Mouse (Mus musculus) monocyte, adult 5-6 weeks (primary cell): Measurements from ENCODE around the gene S100a10. TPM values are rescaled to one million over a fixed set of nuclear protein-coding genes. Genes with fewer than 3 reads are reported as not detected.

Experiments
- ATAC-seq: fragments of 153-309, 156-312 bp; replicated peaks from 2 replicates; pipeline ENCODE4 v1.8.0; 2017; ENCODE audit warnings: mild to moderate bottlenecking; ENCODE audit not compliant: low TSS enrichment, insufficient number of reproducible peaks, severe bottlenecking, poor library complexity, low FRiP score
- total RNA-seq: library from RNA; stranded (forward); fragments of 200-1000, 200-491, 200-594 nt; gene quantifications from 3 replicates; pipeline ENCODE4 v1.2.3, GENCODE M21; 2017

The S100a10 gene
- total RNA-seq, result 811 to 1,204 TPM (median 873 TPM) in 3 replicates

DNA sequence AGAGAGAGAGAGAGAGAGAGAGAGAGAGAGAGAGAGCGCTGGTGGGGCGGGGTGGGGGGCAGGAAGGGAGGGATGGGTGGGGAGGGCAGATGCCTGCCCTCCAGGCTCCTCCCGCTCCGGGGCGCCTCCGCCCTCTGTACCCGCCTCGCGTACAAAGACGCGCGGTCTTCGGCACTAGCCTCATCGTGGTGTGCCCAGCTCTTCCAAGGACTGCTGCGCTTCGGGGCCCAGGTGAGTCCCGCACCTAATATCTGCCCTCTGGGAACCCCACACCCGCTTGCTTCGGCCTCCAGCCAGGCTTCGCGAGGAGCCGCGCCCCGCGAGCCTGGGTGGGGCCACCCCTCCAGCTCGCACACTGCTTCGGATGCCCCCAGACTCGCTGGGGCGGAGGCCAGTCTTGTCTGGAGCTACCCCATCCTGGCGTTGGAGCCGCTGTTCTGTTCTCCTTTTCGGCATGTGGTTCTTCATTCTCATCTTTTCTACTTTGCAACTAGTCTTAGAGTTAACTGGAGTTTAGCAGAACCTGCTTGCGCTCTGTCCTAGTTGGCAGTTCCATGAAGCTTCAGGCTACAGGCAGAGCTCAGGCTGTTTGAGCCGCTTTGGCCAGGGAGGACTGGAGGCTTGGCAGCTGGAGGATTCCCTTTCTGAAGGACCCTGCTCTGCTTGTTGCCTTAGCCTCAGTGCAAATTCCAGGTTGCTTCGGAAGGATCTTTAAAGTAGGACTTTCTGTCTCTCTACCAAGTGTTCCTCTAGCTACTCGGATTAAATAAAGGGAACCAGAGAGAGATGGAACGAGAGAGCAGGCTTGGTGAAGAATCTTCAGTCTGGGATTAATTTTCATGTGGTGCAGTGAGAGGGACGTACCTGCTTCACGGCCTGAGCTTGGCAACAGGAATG lies at the start of gene S100a10:
S100a10 (plus strand) TSS at position 100 of the 897 bp plus-strand sequence.
- 0 out of 2 replicates have a peak, but pooled peaks have one; percentile 33 for ATAC-seq

DNA sequence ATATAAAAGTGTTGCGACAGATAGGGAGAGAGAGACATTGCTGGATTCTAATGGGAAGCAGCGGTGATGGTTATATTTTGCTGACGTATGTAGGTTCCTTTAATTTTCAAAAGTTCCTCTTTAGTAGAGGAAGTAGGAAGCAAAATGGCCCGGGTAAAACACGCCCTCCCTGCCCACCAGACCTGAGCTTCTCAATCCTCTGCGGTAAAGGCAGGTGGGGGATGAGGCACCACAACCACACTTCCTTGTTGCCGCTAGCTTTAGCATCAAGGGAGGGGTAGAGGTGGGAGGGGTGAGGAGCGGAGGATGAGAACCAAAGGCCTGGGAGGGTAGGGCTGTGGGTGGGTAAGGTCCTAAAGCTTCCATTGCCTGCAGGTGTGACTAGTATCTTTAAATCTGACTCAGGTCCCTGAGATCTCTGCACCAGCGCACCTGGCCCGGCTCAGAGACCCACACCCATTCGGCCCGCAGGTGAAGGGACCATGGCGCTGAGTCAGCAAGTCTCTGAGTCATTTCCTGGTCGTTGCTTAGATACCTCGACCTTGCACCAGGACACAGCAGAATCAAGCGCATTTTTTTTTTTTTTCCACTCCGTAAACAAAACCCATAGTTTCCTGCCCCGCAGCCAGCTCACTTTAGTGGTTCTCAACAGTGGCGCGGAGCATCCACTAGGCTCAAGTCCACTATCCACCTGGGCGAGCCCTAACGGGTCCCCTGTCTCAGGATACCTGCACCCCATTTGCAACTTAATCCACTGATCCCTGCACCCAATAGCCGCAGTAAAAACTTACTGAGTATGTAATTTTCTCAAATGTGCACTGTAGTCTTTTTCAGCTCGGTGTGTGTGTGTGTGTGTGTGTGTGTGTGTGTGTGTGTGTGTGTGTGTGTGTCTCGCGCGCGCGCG lies 48.7 kb upstream of the S100a10 start:
- ATAC-seq, result peak; percentile 98

DNA sequence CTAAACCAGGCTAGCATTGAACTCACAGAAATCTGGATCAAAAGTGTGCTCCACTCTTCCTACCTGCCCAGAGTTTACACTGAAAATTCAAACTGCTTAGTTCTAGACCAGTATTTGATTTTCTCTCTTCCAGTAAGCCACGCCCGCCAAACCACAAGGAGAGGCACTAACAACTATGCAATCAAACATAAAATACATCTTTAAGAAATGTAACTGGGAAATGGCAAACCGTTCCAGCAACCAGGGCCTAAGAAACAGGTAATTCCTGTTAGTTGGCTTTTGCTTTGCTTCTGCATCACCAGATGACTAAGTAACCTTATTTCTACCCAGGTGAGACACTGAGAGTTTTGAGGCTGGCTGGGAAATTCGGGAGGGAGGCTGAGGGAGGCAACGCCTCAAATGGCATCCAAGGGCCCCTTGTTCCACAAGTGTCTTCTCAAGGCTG lies 48.0 kb upstream of the S100a10 start:
- no peak for ATAC-seq

DNA sequence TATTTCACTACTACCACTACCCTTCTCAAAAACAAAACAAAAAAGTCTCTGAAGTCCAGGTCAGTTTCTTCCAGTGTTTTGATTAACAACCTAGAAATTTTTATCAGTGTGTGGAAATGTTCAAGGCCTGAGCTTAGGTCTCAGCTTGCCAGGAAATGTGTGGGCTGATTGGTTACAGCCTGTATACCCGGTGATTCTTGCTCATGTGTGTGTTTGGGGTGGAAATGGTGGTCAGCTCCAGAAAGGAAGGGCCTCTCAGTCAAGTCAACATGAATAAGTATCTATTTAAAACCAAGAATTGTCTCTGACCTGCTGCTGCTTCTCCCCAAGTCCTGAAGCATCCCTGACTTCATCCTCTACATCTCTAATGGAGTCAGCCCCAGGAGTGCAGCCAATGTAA lies 45.6 kb upstream of the S100a10 start:
- ATAC-seq, result no peak

DNA sequence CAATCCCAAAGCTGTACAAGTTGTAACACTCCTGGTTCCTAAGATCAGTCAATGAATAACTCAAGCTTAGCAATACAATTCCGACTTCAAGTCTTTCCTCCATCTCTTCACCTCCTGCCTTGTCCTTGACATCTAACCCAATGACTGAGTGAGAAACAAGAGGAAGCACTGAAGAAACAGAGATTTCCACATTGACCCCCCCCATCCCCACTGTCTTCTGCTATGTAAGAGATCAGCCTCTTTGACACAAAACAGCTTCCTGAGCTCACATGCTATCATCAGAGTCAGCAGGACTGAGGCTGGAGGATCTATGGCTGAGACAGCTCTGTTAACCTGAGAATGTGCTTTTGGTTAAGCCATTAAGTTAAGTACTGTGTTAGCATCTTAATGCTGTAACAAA lies 43.8 kb upstream of the S100a10 start:
- no peak for ATAC-seq

DNA sequence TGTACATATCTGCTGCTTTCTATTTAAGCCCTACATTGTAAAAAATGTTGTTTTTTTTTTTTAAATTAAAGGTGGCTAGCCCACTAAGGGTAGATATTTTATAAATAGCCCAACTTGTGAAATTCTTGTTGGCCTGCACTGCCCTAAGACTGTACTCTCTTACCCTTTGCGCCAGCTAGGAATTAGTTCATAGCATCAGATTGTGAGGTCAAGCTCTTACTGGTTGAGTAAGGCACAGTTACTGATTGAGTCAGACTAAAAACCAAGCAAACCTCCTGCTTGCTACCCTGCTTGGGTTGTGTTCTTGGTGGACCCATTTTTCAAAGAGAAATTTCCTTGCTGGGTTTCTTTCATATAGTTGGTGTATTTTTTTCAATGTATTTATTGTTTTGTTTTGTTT lies 43.1 kb upstream of the S100a10 start:
- ATAC-seq, result no peak

DNA sequence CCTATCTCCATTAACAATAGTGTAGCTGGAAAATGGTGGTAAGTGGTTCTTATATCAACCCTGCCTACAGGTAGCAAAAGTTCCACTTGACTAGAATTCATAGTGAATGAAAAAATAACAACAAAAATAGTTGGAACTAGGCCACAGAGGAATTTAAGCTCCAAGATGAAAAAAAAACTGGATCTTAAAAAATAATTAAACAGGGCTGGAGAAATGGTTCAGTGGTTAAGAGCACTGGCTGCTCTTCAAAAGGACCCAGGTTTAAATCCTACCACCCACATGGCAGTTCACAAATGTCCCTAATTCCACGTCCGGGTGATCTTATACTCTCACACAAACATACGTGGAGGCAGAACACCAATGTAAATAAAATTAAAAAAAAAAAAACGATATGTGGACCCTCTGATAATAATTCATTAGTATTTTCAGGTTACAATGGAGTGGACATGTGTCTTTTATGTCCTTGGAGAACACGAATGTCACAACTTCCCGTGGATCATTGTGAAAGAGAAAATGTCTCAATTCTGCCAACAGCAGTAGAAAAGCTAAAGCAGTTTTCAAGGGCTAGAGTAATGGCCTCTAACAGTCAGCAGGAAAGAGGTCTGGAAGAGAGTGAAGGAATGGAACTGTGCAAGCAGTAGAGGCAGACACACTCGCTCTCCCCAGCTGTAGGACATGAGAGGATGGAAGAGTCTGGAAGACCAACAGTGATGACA lies 42.3 kb upstream of the S100a10 start:
- no peak for ATAC-seq

DNA sequence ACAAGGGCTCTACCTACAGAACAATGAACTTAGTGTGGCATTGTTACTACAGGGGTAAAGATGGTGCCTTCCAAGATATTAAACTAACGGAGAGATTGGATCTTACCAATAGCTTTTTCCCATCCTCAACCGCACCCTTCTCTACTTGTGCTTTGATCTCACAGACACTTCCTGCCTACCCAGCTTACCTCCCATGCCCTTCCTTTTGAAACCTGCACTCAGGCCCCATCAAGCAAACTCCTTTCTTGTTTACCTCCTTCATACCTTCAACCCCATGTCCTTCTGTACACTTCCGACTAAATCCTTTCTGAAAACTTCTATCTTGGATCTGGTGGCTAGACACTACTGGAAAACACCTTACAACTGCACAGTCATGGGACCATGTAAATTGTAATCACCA lies 40.3 kb upstream of the S100a10 start:
- ATAC-seq, result no peak

DNA sequence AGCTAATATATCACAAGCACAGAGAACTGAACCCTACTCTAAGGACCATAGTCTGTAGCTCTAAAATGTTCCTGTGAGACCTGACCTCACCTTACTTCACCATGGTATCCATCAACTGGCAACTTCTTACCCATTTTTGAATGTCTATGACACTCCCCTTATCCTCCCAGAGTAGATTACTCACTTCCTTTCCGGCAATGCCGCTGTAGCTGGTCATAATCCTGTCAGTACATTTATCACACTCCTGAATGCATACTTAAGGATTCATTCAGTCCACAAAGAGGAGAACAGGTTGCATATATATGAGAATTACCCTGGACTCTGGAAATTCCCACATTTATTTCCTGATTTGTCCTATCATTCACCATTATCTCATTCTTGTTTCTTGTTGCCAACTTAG lies 37.5 kb upstream of the S100a10 start:
- no peak for ATAC-seq

DNA sequence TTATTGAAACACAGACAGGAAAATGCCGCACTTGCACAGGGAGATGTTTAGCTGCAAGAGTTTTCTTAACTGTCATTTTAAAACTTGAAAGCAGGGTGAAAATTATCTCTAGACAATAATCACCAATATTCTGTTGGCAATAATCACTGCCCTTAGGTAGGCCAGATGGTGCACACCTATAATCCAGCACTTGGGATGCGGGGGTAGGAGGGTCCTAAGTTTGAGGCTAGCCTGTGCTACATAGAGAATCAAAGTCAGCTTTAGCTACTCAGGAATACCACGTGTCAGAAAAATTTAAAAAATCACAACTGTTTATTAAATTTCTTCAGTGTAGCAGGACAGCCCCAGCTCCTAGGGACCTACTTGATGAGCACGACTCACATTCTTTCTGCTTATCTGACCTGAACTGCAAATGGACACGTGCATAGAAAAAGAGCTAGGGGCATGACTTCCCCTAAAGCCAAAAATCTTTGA lies 35.0 kb upstream of the S100a10 start:
- ATAC-seq, result no peak

DNA sequence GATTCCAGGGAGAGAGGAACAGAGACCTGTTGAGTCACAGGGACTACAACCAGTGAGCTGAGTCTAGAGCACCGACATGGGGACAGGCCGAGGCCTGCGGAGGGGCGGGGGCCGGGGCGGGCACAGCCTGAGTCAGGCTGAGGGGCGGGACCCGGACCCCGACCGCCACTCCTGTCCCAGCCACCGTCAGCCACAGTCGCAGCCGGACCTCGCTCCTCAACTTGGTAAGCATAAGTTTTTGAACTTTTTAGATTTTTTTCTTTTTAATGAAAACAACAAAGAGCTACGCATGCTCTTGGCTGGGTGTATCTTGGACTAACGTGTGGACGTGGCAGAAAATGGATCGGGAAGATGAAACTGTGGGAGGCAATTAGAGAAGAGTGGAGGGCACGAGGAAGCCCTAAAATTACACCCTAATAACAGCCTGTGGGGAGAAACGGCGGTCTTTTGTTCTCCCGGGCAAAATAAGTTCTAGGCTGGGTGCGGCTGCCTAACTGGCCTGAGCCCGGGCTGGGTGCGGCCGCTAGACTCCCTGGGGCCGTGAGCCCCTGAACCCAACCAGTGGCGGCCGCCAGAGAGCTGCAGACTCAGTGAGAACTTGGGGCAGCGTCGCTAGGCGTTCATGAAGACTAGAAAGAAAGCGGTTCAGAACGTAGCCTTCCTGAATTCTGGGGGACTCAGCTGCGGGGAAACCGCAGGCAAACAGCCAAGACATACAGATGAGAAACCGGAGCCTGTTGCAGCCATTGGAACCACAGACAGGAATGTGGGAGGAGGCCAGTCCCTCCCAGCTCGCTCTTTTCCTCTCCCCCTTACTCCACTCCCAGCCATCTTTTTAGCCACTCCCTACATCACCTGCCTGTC lies 34.3 kb upstream of the S100a10 start, which contains the start of gene S100a11:
S100a11 (plus strand) TSS at position 159 of the 864 bp plus-strand sequence.
- ATAC-seq, result peak; percentile 45

DNA sequence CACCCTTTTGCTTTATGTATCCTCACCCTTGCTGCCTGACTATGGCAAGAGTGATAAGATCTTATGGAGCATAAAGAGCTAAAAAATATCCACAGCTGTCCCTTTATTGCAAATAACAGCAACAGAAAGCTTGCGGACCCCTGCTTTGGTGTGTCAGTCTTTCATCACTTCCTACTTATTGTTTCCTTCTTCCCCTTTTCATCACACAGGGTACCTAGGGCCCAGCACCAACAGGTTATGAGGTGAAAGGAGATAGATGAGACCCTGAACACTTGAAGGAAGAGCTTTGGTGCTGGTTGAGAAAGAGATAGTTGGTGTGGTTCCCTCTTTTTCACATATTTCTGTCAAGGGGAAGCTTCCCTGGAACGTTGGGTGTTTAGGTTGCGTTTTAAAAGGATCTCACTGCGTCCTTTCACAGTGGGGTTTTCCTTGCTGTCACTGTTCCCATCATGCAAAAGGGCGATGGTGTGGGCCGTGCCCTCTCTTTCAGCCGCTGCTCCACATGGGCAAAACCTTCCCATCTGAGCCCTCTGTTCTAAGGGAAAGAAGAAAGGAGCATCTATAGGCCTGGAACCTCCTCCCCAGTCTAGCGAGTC lies 33.3 kb upstream of the S100a10 start:
- 0 out of 2 replicates have a peak, but pooled peaks have one; percentile 40 for ATAC-seq

DNA sequence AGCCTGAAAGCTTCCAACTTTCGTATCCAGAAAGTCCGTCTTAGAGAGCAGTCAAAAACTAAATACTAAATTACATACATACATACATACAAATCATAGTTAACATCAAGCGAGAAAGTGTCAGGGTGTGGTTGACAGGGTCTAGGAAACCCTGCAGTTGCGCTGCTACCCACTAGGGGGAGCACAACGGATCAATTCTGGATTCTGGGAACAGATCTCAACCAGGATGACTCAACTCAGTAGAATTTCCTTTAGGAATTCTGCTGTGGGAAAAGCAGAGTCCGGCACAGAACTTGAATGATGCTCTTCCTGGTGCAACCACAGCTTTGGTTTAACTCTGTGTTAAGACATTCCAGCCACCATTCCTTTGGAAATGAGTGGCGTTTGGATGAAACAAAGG lies 32.3 kb upstream of the S100a10 start:
- ATAC-seq, result no peak

DNA sequence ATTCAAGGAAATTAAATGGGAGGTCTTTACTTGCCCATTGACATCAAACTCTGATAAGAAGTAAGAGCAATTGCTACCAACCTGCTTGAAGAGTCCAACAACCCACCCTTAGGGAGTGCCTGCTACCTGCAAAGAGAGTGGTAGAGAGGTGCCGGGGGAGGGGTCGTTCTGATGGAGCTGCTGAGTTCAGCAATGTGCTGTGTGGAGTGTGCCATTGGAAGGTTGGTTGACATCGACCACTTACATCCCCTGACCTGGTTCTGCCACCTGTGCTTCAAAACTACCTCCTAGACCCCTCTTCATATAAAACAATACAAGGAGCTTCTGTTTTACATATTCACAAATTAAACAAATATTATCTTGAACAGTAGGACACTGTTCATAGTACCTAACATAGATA lies 27.6 kb upstream of the S100a10 start:
- no peak for ATAC-seq

DNA sequence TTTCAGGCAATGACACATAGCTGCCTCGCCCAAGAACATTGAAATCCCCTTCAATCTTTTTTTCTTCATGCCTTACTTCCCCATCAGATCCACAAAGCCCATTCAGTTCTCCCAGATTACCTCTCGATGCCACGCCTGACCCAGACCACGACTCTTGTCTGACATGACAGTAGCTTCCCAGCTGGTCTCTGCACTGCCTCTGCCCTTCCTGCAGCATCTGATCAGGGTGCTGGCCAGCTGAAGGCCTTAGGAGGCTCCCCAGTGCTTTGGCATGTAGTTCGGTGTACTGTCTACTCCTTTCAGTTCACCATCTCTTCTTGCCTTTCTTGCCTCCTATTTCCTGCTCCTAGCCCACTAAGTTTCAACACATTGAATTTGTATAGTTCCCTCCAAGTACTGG lies 26.1 kb upstream of the S100a10 start:
- ATAC-seq, result no peak

DNA sequence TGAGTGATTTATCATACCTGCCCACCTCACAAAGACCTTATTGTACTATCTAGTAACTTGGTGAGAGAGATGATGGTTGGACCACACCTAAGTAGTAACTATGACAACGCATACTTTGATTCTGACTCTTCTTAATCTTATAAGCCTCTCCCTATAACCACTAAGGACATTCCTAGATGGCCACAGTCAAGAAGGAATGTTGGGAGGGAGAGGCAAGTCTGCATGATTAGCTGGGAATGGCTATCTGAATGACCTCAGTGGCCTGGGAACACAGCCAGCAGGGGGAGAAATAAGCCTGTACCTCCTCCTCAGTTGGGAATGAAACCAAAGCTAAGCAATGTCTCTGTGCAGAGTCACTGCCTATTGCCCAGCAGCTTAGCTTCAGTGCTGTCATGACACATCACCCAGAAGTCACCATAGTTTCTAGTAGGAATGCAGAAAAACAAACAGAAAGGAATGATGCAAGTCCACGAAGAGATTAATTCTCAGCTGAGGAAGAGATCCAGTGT lies 17.8 kb upstream of the S100a10 start:
- no peak for ATAC-seq

DNA sequence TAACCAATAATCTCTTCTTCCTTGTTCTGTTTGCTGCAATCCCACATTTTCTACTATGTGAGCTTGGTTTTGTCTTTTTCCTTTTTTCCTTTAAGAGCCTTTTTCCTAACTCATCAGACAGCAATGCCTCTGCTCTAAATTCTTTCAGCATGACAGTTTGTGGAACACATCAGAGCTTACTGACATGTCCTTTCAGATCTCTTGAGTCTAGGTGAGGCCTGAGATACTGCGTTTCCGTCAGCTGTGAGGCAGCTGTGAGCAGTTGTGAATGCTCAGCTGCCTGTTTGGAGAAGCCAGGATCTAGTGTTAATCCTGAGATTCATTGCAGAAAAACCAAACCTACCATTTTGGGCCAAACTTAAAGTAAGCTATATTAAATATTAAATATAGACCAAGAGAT lies 16.4 kb upstream of the S100a10 start:
- ATAC-seq, result no peak
